Mouse (Mus musculus): ENCODE results near the gene Amotl1.
"Not testable (repeated sequence)": the region's sequence is repeated elsewhere in the genome, so short reads cannot be mapped to it uniquely, and the experiment has no call there.

The Amotl1 gene

GRCm38 (mm10) chr9:14603475-14603874 lies 41.4 kb downstream of the Amotl1 start:
- DNase-seq (ENCODE audit: low read depth) = no peak

GRCm38 (mm10) chr9:14599799-14600198 lies 45.1 kb downstream of the Amotl1 start:
- no peak for DNase-seq (ENCODE audit: low read depth)

DNA sequence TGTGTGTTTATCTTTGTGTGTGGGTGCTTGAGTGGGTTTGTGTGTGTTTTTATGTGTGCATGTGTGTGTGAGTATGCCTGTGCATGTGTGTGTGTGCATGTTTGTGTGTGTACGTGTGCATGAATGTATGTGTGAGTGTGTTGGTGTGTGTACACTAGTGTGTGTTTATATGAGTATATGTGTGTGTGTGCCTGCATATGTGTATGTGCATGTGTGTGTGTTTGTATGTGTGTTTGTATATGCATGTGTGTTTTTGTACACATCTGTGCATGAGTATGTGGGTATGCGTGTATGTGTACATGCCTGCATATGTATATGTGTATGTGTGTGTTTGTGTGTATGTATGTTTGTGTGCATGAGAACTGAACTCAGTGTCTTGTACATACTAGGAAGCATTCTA lies 46.7 kb downstream of the Amotl1 start:
- no peak for DNase-seq (ENCODE audit: low read depth)

- DNase-seq (ENCODE audit: low read depth) = no peak
Measured at GRCm38 (mm10) chr9:14597429-14597828, 47.4 kb downstream of the Amotl1 start.

DNA sequence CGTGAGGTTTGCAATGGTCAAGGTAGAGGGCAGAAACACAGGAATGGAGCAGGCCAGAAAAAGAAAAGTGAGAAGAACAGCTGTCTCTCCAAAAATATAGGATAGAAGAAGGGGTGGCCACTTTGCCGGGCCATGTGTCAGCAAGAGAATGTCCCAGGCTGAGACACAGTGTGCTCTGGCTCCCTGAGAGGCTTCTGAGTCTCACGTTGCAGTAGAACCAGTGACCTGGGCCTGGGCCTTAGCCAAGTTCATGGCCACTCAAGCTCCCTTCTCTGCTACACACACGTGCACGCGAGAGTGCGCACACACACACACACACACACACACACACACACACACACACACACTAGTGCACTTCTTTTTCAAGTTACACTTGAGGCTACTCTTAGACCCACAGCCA lies 48.0 kb downstream of the Amotl1 start:
- no peak for DNase-seq (ENCODE audit: low read depth)

DNA sequence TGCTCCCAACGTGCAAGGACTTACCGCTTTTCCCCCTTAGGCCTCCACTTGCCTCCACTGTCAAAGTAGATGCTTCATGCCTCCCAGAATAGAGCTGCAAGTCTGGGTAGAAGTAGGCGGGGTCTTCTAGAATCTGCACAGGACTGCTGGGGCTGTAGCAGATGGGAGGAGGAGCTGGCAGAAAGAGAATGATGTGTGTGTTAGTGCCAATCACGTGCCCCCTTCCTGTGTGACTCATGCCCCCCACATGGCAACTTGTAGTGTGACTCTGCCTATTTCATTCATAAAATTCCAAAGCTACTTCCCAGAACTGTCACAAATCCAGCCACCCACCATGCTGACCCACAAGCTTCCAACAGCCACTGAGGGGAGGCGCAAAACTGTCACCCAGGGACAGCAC lies 48.4 kb downstream of the Amotl1 start:
- DNase-seq (ENCODE audit: low read depth) = peak; percentile 73

- no peak for DNase-seq (ENCODE audit: low read depth)
Measured at GRCm38 (mm10) chr9:14595893-14596292, 49.0 kb downstream of the Amotl1 start.

DNA sequence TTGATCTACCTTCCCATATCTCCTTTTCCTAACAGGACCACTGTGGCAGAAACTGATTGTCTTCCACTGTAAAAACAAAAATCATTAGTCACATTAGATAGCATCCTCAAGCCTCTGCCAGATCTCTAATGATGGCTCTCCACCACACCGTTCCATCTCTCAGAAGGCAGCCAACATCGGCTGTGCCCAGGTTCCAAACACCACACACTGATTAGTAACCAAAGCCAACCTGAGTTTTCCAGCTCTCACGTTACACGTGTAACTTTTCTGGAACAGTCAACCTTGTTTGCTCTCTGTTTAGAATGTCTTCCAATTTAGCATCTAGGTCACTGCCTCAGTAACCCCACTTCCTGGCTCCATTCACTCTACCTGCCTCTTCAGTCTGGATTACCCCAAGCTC lies 51.0 kb downstream of the Amotl1 start:
- no peak for DNase-seq (ENCODE audit: low read depth)

DNA sequence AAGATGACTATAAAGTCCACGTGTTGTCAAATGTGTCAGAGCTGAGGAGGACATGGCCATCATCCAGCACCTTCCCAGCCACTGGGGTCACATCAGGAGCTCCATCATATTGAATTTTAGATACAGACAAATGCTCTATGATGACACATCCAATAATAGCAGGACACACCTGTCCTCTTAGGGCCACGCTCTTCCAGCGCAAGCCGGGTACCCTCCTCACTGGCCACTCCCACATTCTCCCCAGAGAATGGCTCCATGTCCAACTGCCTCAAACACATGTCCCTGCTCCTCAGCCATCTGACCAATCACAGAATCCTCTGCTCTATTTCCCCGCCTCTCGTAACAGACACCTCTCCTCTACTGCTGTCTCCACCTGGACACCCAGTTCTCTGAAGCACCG lies 54.2 kb downstream of the Amotl1 start:
- DNase-seq (ENCODE audit: low read depth) = no peak

DNA sequence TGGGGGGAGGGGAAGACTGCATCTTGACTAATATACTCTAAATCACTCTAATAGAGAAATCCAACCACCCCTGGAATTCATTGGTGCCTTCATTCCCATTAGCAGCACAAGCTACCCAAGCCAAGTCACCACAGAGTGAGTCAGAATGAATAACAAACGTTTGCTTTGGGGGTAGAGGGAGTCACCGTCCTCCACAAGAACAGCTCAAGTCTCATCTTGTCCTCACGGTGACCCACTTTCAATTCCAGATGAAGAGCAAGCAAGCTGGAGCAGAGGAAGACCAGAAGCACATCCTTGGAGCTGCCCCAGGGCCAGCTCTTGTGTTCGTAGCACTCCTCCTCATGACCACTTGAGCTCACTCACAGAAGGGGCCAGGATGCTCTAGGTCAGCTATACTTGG lies 56.2 kb downstream of the Amotl1 start:
- peak; percentile 62 for DNase-seq (ENCODE audit: low read depth)

- peak; percentile 66 for DNase-seq (ENCODE audit: low read depth)
Measured at GRCm38 (mm10) chr9:14585702-14586101, 59.2 kb downstream of the Amotl1 start.

GRCm38 (mm10) chr9:14578960-14579359 lies 65.9 kb downstream of the Amotl1 start:
- DNase-seq (ENCODE audit: low read depth) = no peak

DNA sequence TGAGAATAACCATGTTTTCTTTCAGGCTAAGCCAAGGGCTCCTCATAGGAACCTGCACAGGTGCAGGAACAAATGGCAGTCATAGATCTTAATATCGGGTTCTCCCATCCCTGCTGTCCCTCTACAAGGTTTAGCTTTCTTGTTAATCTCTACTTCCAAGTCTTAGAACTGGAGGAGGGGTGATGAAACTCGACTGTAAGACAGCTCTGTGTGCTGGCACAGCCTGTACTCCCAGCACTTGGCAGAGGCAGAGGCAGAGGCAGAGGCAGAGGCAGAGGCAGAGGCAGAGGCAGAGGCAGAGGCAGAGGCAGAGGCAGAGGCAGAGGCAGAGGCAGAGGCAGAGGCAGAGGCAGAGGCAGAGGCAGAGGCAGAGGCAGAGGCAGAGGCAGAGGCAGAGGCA lies 68.5 kb downstream of the Amotl1 start:
- DNase-seq (ENCODE audit: low read depth) = not testable (repeated sequence)

DNA sequence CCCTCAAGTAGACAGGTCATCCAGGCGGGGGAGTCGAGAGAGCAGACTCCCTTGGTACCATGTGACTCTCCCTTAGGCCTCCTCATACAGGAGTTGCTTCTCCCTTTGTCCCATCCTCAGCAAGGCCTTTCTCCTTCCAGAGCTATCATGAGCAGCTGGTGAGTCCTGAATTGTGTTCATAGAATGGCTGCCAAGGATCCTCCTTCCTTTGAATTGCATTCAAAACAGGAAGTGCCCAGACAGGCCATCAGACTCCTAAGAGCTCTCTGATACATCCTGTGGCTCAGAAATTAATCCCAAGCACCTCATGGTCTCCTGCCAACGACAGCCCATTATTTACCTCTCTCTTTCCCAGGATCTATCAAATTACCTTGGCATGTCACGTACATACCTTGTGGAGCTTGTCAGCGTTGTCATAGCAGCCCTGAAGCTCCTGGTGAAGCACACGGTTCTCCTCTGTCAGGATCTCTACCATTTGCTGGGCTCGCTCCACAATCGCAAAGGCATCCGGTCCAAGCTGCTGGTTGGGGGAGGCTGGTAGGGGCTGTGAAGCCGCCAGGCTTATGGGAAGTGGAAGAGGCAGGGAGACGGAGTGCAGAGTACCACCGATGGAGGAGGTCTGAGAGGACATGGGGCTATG lies 70.0 kb downstream of the Amotl1 start:
- DNase-seq (ENCODE audit: low read depth) = no peak

- DNase-seq (ENCODE audit: low read depth) = no peak
Measured at GRCm38 (mm10) chr9:14569175-14569975, 75.5 kb downstream of the Amotl1 start.

- no peak for DNase-seq (ENCODE audit: low read depth)
Measured at GRCm38 (mm10) chr9:14568487-14568886, 76.4 kb downstream of the Amotl1 start.

DNA sequence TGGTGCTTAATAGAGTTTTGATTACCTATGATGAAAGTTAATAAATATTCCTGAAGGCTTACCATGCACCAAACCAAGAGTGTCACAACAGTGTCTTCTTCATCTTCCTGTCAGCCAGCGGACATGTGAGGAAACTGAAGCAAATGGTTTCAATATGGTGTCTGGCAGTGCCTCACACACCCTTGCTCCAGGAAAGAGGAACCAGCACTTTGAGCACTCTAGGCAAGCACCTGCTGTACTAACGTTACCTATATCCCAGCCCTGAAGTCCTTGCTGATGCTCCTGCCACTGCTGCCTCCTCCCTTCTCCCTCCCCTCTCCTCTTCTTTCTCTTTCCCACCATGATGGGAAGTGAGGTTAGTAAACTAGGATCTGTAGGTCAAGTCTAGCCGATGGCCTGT lies 80.4 kb downstream of the Amotl1 start:
- no peak for DNase-seq (ENCODE audit: low read depth)

GRCm38 (mm10) chr9:14563351-14563750 lies 81.5 kb downstream of the Amotl1 start:
- DNase-seq (ENCODE audit: low read depth) = no peak

DNA sequence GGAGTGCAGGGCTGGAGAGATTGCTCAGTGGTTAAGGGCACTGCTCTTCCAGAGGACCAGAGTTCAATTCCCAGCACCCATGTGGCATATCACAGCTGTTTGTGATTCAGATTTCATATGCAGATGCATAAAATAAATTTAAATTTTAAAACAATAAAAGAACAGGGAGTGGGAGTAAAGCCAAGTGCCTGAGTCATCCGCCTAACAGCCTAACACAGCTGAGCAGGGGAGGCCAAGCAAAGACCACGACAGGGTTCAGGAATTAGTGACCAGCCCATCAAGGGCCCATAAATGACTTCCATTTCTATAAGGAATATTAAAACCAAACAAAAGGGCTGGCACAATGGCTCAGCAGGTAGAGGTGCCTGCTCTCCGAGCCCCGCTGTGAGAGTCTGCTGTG lies 84.3 kb downstream of the Amotl1 start:
- no peak for DNase-seq (ENCODE audit: low read depth)

DNA sequence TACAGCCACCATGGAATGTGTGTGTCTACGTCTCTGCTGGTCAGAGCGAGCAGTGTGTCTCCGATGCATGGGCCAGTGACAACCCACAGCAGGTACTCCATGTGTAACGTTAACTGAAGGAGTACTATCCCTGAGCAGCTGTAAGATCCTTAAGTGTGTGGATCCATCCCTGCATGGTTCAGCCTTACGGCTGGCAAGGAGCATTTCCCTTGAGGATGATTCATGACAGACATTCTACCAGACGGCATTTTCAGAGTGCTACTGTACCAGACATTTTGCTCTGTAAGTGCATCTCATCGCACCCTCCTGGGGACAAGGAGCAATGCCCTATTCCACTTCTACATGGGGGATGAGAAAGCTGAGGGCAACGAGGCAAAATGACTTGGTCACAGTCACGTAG lies 84.9 kb downstream of the Amotl1 start:
- DNase-seq (ENCODE audit: low read depth) = no peak

DNA sequence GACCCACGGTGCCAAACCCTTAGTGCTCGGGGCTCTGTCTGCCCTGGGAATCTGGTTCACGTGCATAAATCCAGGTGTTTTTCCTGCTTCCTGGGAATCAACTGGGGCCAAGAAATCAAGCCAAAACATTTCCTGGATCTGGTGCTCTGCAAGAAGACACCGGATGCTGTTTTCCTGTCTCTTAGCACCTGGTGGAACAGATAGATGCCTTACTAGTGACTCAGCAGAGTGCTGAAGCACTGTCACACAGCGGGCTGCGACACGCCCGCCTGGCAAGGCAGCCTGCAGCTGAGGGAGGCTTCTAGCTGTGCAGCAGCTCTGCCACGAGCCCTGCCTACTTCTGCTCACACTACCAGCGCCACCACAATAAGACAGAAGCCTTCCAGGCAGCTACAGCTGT lies 85.4 kb downstream of the Amotl1 start:
- DNase-seq (ENCODE audit: low read depth) = no peak

DNA sequence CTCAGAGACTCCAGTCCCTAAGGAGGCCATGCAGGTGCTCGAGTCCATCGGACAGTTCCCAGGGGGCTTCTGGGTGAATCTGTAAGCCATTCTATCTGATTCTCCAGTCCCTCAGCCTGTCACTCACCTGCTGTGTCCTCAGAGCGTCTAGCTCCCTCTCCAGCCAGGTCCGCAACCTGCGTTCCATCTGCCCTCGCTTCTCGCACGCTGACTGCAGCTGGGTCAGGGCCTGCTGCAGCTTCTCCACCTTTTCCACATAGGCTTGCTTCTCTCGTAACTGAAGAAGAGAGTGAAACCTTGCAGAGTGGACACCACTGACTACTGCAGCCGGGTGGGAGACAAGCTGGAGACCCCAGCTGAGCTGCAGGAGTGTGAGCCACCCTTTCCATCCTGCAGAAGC lies 86.5 kb downstream of the Amotl1 start:
- no peak for DNase-seq (ENCODE audit: low read depth)

DNA sequence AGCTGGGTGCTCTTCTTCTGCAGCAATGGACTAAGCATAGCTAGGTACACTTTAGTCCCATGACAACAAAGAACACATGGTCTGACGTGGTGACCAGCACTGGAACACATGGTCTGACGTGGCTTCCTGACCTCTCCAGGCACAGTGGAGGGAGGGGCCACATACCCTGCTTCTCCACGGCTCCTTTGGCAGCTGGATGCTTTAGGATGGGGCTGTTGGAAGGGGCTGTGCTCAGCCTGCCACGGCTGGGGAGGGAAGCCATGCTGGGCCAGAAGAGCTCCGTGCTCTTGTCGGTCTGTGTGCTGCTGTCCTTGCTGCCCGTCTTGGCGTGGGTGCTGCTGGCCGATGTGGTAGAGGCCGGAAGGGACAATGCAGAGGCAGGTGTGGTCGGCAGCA lies 96.5 kb downstream of the Amotl1 start:
- no peak for DNase-seq (ENCODE audit: low read depth)
